Mouse (Mus musculus): ENCODE results near the gene Rtn2. TPM values are rescaled to one million over a fixed set of nuclear protein-coding genes. Genes with fewer than 3 reads are reported as not detected.
"Not testable (repeated sequence)": the region's sequence is repeated elsewhere in the genome, so short reads cannot be mapped to it uniquely, and the experiment has no call there.

Gene Rtn2
- total RNA-seq, 2 experiments from 2014 or later: 89.7 to 91.3 TPM

DNA sequence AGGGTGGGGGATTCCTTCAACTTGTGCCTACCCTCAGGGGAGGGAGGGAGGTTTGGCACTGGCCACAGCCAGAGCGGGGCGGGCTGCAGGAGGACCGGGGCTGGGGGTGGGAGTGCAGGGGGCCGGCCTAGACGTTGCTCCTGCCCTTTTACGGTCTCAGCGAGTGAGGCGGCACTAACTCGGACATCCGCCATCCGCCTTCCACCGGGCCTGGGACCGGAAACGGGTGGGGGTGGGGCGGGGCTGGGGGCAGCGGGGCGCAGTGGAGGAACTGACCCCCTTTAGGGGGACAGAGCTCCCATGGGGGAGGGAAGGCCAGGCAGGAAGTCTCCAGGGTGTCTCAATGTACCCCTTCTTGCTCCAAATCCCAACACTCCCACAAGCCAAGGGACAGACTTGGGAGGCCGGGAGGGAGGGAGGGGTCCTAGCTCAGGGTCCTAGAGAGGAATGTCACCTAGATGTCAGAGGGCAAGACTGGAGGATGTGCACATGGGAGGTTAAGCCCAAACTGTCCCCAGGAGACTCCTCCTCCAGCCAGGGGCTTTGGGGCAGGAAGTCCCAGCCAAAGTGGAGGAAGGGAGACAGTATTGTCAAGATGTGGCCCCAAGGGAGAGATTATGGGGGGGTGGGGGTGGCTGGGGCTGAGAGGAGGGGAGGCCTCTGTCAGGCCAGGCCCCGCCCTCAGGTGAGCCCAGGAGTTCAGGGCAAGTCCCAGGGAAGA lies 12.5 kb upstream of the Rtn2 start:
- no peak for DNase-seq

DNA sequence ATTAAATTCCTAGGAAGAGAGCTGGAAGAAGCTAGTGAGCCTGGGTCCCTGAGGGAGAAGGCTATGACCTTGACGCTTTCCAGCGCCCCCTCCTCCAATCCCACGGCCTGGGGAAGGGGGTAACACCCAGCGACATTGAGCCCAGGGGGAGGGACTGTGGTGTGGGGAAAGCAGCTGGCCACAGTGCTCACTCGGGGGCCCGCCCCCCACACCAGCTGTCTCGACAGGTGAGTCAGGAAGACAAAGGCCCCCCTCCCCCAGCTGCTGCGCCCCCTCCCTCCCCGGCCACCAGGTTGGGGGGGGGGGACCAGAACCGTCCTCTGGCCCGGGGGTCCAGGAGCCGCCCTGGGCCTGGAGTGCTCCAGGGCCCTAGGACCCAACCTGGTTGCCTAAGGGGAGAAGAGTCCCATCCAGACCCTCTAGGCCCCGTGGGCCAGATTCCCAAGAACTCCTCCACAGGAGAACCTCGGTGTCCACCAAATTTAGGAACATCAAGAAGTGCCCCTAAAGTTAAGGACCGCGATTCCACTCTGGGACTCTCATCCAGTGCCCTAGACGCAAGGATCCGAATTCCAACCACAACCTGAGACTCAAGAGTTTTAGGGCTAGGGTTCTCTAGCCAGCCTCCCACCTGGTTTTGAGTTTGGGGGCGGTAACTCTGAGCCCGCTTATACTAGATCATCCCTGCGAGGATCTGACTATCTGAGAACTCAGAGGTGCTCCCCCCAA lies 11.8 kb upstream of the Rtn2 start:
- DNase-seq: no peak

DNA sequence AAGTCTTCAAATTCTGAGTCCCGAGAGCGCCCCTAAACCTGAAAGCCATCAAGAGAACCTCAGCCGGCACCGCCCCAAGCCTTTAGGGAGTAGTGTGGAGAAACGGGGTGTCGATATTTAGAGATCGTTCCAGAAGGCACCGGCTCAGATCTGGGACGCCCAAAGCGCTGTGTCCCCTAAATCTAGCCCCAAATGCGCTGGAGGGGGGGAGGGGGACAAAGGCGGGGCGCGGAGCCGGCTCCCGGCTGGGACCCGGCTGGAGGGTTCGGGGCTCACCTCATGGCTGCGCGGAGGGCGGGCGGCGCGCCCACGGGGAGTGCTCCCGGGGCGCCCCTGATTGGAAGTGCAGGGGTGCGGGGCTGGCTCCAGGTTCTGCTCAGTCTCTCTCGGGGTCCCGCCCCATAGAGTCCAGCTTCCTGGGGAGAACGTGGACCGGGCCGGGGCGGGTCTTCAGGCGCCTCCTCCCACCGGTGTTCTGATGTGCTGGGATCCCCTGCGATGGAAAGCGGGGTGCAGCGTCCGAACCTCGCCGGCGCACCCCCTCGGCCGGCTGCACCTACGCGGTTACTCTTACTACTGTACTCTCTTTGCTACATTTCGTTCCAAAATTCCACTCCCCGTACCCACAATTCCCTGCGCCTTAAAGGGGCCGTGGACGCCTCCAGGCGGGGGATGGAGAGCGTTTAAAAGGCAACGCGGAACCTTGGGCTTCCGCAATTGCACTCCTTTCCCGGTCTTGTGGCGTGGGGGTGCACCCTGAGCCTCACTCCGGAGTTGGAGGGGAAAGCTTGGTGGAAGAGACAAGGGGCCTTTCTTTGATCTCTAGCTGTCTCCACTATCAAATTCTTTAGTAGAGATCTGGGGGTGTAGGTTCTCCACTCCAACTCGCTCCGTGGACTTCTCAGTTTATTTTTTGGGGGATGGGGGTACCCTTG lies 10.9 kb upstream of the Rtn2 start, which contains the start of gene Vasp:
Vasp (minus strand) TSS at position 580 of the 935 bp plus-strand sequence.
- DNase-seq: peak; percentile 83 to 88

DNA sequence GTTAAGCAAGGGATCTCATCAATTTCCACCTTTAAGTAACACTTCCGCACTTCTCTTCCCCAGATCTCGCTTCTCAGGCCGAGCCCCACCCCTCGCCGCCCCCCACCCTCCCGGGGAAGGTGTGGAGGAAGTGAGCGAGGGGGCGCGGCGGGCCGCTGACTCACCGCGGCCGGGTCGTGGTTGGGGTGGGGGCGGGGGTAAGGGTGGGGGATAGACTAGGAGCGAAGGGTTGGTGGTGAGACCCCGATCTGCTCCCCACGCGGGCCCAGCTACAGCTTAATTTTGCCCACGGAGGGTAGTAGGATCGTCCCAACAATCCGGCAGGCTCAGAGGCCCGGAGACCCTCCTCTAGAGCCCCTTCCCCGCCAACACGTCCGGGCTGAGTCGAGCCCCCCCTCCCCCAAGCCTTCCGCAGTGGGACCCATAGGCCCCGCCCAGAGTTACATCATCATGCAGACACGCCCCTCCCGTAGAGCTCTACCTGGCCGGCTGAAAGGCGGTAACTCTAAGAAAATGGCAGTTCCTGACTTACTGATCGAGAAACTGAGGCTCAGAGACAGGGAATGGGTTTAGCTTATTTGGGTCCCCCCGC lies 10.2 kb upstream of the Rtn2 start:
- DNase-seq: no peak

DNA sequence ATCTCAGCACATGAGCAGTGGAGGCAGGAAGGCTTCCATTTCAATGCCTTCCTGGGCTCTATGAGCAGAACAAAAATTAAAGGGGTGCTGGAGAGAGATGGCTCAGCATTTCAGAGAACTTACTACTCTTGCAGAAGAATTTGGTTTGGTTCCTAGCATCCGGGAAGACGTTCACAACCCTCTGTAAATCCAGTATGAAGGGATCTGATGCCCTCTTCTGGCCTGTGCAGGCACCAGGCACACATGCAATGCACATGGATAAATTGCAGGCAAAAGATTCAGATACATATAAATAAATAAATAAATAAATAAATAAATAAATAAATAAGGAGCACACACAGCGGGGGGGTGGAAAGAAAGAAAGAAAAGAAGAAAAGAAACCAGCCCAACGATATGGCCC lies 6.2 kb upstream of the Rtn2 start:
- DNase-seq: no peak

DNA sequence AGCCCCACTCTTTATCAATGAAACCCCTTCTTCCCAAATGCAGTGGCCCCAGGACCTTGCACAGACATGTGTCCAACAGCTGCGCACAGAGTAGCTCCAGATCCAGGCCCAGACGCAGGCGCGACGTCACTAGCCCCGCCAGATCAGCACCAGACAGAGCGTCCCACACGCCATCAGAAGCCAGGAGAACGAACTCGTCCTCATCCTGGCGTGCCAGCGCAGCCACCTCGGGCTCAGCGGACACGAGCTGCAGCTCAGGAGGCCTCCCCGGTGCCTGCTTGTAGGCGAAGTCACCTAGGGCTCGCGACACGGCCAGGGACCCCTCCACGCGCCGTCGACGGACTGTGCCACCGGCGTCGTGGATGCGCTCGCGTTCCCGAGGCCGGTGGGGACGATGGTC lies 3.4 kb upstream of the Rtn2 start:
- no peak for DNase-seq

DNA sequence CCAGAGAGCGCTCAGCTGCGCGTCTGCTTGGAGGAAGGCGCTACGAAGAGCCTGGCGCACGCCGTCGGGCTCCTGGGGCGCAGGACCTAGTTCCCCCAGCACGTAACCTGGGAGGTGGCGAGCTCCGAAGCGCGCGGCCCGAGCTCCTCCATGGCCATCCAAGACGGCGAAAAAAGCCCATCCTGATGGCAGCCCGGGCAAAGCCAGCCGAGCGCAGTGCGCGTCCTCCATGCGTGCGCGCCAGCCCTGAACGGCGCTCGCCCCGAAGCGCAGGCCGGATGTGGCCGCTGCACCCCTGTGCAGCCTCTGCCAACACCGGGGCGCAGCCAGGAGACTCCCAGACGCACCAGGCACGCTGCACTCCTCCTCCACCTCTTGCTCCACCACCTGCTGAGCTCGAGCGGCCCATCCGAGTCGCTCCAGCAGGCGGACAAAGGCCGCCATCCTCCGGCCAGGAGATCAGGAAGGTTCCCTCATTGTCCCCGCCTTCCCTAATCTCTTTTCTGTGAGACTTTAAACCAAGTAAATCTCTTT lies 2.8 kb upstream of the Rtn2 start, which contains the start of gene Ppm1n:
Ppm1n (minus strand) TSS at position 484 of the 534 bp plus-strand sequence.
- DNase-seq: no peak

DNA sequence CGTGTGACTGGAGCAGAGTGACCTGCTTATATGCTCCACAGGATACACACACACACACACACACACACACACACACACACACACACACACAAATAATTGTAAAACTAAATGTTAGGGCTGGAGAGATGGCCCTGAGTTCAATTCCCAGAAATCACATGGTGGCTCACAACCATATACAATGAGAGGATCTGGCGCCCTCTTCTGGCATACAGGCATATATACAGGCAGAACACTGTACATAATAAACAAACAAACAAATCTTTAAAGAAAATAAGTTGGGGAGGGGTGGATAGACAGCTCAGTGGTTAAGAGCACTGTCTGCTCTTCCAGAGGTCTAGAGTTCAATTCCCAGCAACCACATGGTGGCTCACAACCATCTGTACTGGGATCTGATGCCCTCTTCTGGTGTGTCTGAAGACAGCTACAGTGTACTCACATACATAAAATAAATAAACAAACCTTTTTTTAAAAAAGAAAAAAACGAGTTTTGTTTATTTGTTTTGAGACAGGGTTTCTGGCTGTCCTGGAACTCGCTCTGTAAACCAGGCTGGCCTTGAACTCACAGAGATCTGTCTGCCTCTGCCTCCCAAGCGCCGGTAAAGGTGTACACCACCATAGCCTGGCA lies 632 bp upstream of the Rtn2 start:
- not testable (repeated sequence) for DNase-seq

DNA sequence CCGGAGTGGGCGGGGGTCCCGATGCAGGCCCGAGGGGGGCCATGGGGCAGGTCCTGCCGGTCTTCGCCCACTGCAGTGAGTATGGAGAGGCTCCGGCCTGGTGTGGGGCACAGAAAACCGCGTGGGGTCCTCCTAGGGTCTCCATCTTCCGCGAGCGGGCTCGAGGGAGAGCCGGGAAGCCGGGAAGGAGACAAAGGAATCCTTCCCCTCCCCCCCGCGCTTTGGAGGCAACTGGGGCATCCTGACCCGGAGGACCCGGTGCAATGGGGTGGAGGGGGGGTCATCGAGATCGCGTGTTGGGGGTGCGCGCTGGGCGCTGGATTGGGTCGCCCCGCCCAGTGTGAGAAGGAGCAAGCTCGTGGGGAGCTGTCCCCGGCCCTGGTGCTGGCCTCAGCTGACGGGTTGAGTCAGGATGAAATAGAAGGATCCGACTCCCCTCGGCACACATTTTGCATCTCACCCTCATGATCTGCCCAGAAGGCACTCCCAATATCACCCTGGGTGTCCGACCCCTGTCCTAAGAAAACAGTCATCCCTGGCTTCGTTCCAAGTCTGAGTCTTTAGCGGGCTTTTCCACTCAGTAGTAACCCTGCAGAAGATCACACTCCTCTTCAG lies 474 bp downstream of the Rtn2 start:
- DNase-seq: no peak

DNA sequence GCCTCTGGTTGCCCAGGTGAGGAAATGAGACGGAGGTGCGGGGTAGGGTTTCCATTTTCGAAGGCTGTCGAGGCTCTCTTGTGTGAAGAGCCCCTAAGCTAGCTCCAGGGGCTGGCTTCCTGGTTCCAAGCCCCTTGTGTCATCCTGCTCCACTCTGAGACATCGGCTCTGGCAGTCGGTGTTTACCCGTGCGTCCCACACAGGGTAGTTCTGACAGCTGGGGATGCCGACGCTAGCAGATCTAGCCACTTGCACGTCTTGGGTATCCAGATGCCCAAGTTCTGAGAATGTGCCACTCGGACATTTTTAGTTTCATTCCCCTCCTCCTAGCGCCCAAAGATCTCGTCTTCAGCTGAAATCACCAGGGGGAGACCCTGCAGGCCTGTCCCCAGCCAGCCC lies 981 bp downstream of the Rtn2 start:
- DNase-seq: no peak

DNA sequence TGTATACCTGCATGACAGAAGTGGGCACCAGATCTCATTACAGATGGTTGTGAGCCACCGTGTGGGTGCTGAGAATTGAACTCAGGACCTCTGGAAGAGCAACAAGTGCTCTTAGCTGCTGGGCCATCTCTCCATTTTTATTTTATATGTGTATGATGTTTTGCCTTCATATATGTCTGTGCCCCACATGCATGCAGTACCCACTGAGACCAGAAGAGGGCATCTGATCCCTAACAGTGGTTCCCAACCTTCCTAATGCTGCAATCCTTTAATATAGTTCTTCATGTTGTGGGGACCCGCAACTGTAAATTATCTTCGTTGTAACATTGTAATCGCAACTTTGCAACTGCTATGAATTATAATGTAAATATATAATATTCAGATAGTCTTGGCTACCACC lies 2.3 kb downstream of the Rtn2 start:
- no peak for DNase-seq

DNA sequence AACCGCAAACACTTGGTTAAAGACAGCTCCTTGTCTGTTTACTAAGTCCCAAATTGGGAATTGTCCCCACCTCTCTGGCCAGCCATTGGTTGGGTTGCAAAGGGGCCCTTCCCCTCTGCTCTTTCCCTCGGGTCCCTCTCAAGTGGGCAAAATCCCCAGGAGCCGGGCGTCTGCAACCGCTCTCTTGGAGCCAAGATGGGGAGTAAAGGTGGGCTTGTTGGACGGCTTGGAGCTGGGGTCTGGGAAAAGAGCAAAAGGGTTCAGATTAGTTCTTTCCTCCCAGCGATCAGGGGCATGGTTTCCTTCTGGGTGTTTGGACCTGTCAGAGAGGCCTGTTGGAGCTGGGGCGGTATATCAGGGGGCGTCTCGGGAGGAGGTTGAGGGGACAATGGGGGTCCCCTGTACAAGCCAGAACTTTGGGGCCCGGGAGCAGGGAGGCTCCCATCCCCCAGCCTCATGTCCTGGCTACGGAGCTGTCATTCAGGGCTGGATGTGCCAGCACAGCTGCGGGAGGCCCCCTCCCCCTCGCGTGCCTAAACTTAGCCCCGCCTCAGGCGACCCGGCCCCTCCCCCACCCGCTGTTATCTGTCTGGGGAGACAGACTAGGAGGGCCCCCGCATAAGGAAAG lies 8.7 kb downstream of the Rtn2 start:
- DNase-seq: no peak

DNA sequence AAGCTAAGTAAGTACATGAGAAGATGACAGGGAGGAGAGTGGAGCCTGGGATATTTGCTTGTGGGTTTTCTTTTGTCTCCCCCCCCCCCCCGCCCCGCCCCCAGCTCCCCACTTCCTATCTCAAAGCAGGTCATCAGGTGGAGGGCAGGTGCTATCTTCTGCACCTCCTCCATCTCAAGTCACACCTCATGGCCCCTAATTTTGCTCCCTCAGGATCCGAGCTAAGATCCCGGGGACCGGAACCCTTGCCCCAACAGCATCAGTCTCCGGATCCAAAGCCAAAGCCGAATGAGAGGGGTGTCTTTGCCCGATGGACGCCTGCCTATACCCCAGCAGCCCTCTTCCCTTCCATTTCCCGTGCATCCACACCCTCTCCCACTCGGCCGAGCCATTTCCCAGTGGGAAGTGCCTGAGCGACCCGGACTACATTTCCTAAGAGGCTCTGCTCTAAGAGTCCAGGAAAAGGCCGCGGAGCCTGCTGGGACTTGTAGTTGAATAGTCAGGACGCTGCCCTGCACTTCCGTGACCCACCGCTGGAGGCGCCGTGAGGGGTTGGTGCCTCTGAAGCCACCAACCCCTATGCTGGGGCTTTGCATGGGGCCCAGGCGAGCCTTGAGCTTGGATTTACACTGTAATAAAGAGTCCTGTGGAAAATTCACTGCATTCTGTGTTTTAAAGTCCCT lies 13.2 kb downstream of the Rtn2 start:
- DNase-seq: peak; percentile 94 to 96

DNA sequence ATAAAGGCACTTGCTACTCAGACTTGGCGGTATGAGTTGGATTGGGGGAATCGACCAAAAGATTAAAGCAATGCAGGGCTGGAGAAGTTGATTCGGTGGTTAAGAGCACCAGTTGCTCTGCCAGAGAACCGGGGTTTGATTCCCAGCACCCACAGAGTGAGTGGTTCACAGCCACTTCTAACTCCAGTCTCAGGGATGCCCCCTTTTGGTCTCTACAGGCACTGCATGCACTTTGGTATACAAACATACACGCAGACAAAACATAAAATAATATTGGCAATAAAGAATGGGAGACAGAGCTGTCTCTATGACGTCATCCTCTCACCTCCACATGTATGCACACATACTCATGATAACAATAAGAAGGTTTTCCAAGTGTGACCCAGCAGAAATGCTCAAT lies 14.6 kb downstream of the Rtn2 start:
- no peak for DNase-seq

DNA sequence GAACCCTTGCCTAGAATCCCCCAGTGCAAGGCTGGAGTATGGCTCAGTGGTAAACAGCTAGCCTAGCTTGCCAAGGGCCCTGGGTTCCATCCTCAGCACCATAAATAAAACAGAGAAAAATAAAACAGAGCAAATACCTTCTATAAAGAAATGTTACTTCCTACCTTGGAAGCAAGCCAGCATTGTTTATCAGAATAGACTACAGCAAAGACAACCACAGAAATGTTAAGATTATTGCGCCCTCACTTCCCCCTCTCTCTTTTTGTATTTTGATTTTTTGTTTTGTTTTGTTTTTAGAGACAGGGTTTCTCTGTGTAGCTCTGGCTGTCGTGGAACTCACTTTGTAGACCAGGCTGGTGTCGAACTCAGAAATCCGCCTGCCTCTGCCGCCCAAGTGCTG lies 15.4 kb downstream of the Rtn2 start:
- DNase-seq: no peak

DNA sequence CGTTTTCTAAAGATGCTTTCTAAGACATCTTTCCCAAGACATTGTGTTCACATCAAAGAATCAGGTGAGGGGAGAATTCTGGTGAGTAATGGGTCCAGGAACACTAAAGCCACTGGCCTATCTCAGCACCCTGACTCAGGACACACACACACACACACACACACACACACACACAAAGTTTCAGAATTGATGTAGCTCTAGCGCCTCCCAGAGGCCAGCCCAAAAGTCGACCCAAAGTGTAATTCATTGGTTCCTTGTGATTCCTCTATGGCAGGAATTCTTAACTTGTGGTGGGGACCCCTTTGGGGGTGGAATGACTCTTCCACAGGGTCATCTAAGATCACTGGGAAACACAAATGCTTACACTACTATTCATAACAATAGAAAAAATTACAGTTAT lies 16.8 kb downstream of the Rtn2 start:
- DNase-seq: no peak

DNA sequence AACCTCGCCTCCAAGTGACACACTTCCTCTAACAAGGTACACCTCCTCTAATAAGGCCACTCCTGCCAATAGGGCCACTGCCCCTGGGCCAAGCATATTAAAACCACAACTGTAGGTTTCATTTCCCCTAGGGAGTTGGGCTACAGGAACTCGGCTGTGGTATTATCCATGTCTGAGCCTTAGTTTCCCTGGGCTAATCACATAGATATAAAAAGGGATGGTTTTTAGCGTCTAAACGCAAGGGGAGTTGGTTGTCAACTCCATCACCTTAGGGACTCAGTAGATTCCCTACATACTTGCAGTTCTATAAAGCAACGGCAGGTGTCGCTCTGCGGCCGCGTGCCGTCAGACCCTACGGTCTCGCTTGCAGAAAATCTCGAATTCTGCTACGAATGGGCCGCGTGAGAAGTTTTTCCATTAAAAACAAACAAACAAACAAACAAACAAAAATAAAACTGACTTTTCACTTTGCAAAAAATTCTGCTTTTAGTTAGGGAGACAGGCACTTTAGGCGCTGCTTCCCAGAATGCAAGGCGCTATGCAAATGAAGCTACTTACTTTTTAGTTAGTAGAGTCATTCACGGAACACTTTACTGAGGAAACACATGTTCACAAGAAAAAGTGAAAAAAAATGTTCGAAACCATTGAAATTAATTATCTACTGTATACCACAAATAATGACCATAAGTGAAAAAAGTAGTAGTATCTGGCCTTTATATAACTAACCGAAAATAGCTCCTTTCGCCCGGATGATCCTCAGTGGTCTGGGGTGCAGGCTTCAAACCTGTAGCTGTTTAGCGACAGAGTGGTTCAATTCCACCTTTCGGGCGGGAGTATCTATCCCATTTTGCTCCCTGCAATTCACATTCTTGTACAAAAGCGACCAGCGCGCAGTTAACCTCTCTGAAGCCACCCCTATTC lies 18.3 kb downstream of the Rtn2 start:
- DNase-seq: peak; percentile 68 to 76

DNA sequence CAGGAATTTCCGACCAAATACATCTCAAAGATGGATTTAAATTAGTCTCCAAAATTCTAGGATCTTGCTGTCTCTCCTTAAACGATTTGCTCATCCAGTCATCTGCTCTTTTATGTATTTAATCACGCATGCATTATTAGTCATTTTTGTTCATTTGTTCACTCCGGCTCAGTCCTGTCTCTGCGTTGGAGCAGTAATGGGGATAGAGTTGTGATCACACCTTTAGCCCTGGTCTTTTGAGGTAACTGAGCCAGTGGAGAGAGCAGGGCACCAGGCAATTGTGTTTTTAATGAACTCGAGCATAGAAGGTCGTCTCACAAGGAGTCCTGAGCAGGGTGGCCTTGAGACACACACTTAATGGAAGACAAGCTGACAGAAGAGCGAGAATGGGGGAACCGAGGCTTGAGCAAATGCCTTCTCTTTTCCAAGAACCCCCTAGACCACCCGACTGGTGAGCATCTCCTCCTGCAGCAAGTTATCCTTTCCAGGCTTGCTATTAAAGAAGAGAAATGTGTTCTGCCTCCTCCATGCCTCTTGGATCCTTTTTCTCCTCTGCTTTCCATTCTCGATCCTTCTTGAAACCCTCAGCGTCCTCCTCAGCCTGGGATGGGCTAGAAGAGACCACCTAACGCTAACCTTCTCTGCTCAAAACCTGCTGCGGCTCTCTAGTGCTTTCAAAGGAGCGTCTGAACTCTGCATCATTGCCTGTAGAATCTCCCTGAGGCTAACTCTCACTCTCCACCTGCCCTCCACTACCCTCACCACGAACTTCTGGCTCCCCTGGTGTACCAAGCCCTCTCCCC lies 19.2 kb downstream of the Rtn2 start:
- DNase-seq: no peak
